Mouse (Mus musculus): ENCODE data around the gene Inpp5d. TPM values are rescaled to one million over a fixed set of nuclear protein-coding genes. Genes with fewer than 3 reads are reported as not detected.

Inpp5d gene
- polyA plus RNA-seq, 1 experiment from 2014 or later = 11.1 TPM

- WGBS = 83% methylated on average over 5 of the region's 5 CpGs
- no peak overlapping the region for H3K4me2 ChIP-seq (ENCODE audit: low read depth, low read length)
- no peak for ATAC-seq (ENCODE audit: low read depth)
These were observed 113.1 kb downstream of the Inpp5d start for GRCm38 (mm10) chr1:87733212-87733611.

GRCm38 (mm10) chr1:87734153-87734552, 114.0 kb downstream of the Inpp5d start:
- no peaks in the 10 kb centered on the region for H3K4me1 ChIP-seq (ENCODE audit: control insufficient read depth, insufficient read depth, low read length)
- no peak for ATAC-seq (ENCODE audit: low read depth)

More at GRCm38 (mm10) chr1:87733212-87733611, 113.1 kb downstream of the Inpp5d start:
- H3K4me3 ChIP-seq (ENCODE audit: low read depth, low read length) = no peak overlapping the region
- H3K4me1 ChIP-seq (ENCODE audit: control insufficient read depth, insufficient read depth, low read length) = no peaks in the 10 kb centered on the region
- H3K9me3 ChIP-seq (ENCODE audit: control insufficient read depth, low read length) = no peaks in the 10 kb centered on the region
- no peak overlapping the region for H3K9ac ChIP-seq (ENCODE audit: low read depth, low read length)
- no peak overlapping the region for H3K27ac ChIP-seq (replicated peaks; ENCODE audit: low read depth, low read length)
- no peak for DNase-seq (ENCODE audit: low spot score)
- H3K36me3 ChIP-seq (ENCODE audit: control insufficient read depth, insufficient read depth, low read length) = no peaks in the 10 kb centered on the region
- H3K27me3 ChIP-seq (replicated peaks; ENCODE audit: control insufficient read depth, insufficient read depth, low read length) = no peaks in the 10 kb centered on the region

GRCm38 (mm10) chr1:87740584-87741290, 120.6 kb downstream of the Inpp5d start:
- Histone ChIP-seq H3K36me3 (ENCODE audit: control insufficient read depth, insufficient read depth, low read length) (no peaks in the 10 kb centered on the region), H3K9ac (ENCODE audit: low read depth, low read length) (no peak overlapping the region), H3K4me1 (ENCODE audit: control insufficient read depth, insufficient read depth, low read length) (no peaks in the 10 kb centered on the region), H3K9me3 (ENCODE audit: control insufficient read depth, low read length) (no peaks in the 10 kb centered on the region), H3K4me3 (ENCODE audit: low read depth, low read length) (no peak overlapping the region), H3K27ac (replicated peaks; ENCODE audit: low read depth, low read length) (no peak overlapping the region), H3K27me3 (replicated peaks; ENCODE audit: control insufficient read depth, insufficient read depth, low read length) (no peaks in the 10 kb centered on the region), H3K4me2 (ENCODE audit: low read depth, low read length) (no peak overlapping the region)
- 73% methylated on average over 6 of the region's 6 CpGs for WGBS
- DNase-seq (ENCODE audit: low spot score) (no peak), ATAC-seq (ENCODE audit: low read depth) (no peak)

More at GRCm38 (mm10) chr1:87734153-87734552, 114.0 kb downstream of the Inpp5d start:
- no peaks in the 10 kb centered on the region for H3K27me3 ChIP-seq (replicated peaks; ENCODE audit: control insufficient read depth, insufficient read depth, low read length)
- no peak overlapping the region for H3K27ac ChIP-seq (replicated peaks; ENCODE audit: low read depth, low read length)
- H3K4me3 ChIP-seq (ENCODE audit: low read depth, low read length) = no peak overlapping the region
- H3K4me2 ChIP-seq (ENCODE audit: low read depth, low read length) = no peak overlapping the region
- no peaks in the 10 kb centered on the region for H3K9me3 ChIP-seq (ENCODE audit: control insufficient read depth, low read length)
- H3K9ac ChIP-seq (ENCODE audit: low read depth, low read length) = no peak overlapping the region
- WGBS = 77% methylated on average over 3 of the region's 3 CpGs
- H3K36me3 ChIP-seq (ENCODE audit: control insufficient read depth, insufficient read depth, low read length) = no peaks in the 10 kb centered on the region
- no peak for DNase-seq (ENCODE audit: low spot score)

- H3K36me3 ChIP-seq (ENCODE audit: control insufficient read depth, insufficient read depth, low read length) = no peaks in the 10 kb centered on the region
- H3K9ac ChIP-seq (ENCODE audit: low read depth, low read length) = no peak overlapping the region
- no peaks in the 10 kb centered on the region for H3K27me3 ChIP-seq (replicated peaks; ENCODE audit: control insufficient read depth, insufficient read depth, low read length)
- no peak overlapping the region for H3K27ac ChIP-seq (replicated peaks; ENCODE audit: low read depth, low read length)
- H3K4me1 ChIP-seq (ENCODE audit: control insufficient read depth, insufficient read depth, low read length) = no peaks in the 10 kb centered on the region
- ATAC-seq (ENCODE audit: low read depth) (no peak), DNase-seq (ENCODE audit: low spot score) (no peak)
- no peak overlapping the region for H3K4me3 ChIP-seq (ENCODE audit: low read depth, low read length)
- no peaks in the 10 kb centered on the region for H3K9me3 ChIP-seq (ENCODE audit: control insufficient read depth, low read length)
- no peak overlapping the region for H3K4me2 ChIP-seq (ENCODE audit: low read depth, low read length)
These were observed 129.4 kb downstream of the Inpp5d start for GRCm38 (mm10) chr1:87749360-87749973.

- Histone ChIP-seq H3K9ac (ENCODE audit: low read depth, low read length) (peak within 1 kb of the TSS; percentile 97), H3K4me1 (ENCODE audit: control insufficient read depth, insufficient read depth, low read length) (0 out of 2 replicates have a peak, but pooled peaks cover 8% of the 10 kb centered on the region), H3K4me3 (ENCODE audit: low read depth, low read length) (peak within 1 kb of the TSS; percentile 97), H3K27me3 (replicated peaks; ENCODE audit: control insufficient read depth, insufficient read depth, low read length) (no peaks in the 10 kb centered on the region), H3K9me3 (ENCODE audit: control insufficient read depth, low read length) (no peaks in the 10 kb centered on the region), H3K4me2 (ENCODE audit: low read depth, low read length) (peak within 1 kb of the TSS; percentile 69), H3K27ac (replicated peaks; ENCODE audit: low read depth, low read length) (peak within 1 kb of the TSS; percentile 93), H3K36me3 (ENCODE audit: control insufficient read depth, insufficient read depth, low read length) (peaks cover 14% of the 10 kb centered on the region)
- ATAC-seq (ENCODE audit: low read depth) = peak; percentile 99
- 2% methylated on average over 42 of the region's 79 CpGs for WGBS
- DNase-seq (ENCODE audit: low spot score) = peak; percentile 99
These were observed 135.7 kb downstream of the Inpp5d start, which contains the start of gene Atg16l1 for GRCm38 (mm10) chr1:87755641-87756470. TSS of gene Atg16l1 (plus strand) at chr1:87755870.

- Histone ChIP-seq H3K4me1 (ENCODE audit: control insufficient read depth, insufficient read depth, low read length) (no peaks in the 10 kb centered on the region), H3K27me3 (replicated peaks; ENCODE audit: control insufficient read depth, insufficient read depth, low read length) (no peaks in the 10 kb centered on the region), H3K4me2 (ENCODE audit: low read depth, low read length) (no peak overlapping the region), H3K27ac (replicated peaks; ENCODE audit: low read depth, low read length) (no peak overlapping the region), H3K36me3 (ENCODE audit: control insufficient read depth, insufficient read depth, low read length) (peaks cover 92% of the 10 kb centered on the region), H3K4me3 (ENCODE audit: low read depth, low read length) (no peak overlapping the region), H3K9ac (ENCODE audit: low read depth, low read length) (no peak overlapping the region), H3K9me3 (ENCODE audit: control insufficient read depth, low read length) (no peaks in the 10 kb centered on the region)
- ATAC-seq (ENCODE audit: low read depth) = no peak
- 83% methylated on average over 3 of the region's 3 CpGs for WGBS
- DNase-seq (ENCODE audit: low spot score) = no peak
These were observed 143.7 kb downstream of the Inpp5d start for GRCm38 (mm10) chr1:87763821-87764220.

- no peaks in the 10 kb centered on the region for H3K27me3 ChIP-seq (replicated peaks; ENCODE audit: control insufficient read depth, insufficient read depth, low read length)
- DNase-seq (ENCODE audit: low spot score) = no peak
- H3K36me3 ChIP-seq (ENCODE audit: control insufficient read depth, insufficient read depth, low read length) = peaks cover 97% of the 10 kb centered on the region
- no peaks in the 10 kb centered on the region for H3K4me1 ChIP-seq (ENCODE audit: control insufficient read depth, insufficient read depth, low read length)
- H3K9ac ChIP-seq (ENCODE audit: low read depth, low read length) = no peak overlapping the region
- H3K4me3 ChIP-seq (ENCODE audit: low read depth, low read length) = no peak overlapping the region
- H3K4me2 ChIP-seq (ENCODE audit: low read depth, low read length) = no peak overlapping the region
- no peak for ATAC-seq (ENCODE audit: low read depth)
- no peak overlapping the region for H3K27ac ChIP-seq (replicated peaks; ENCODE audit: low read depth, low read length)
- no peaks in the 10 kb centered on the region for H3K9me3 ChIP-seq (ENCODE audit: control insufficient read depth, low read length)
- WGBS = 91% methylated on average over 2 of the region's 2 CpGs
These were observed 145.6 kb downstream of the Inpp5d start for GRCm38 (mm10) chr1:87765741-87766140.

GRCm38 (mm10) chr1:87766233-87766632, 146.1 kb downstream of the Inpp5d start:
- 100% methylated on average over 3 of the region's 3 CpGs for WGBS
- H3K9me3 ChIP-seq (ENCODE audit: control insufficient read depth, low read length) = no peaks in the 10 kb centered on the region

More at GRCm38 (mm10) chr1:87766233-87766632, 146.1 kb downstream of the Inpp5d start:
- ATAC-seq (ENCODE audit: low read depth) (no peak), DNase-seq (ENCODE audit: low spot score) (no peak)
- peaks cover 97% of the 10 kb centered on the region for H3K36me3 ChIP-seq (ENCODE audit: control insufficient read depth, insufficient read depth, low read length)
- no peak overlapping the region for H3K4me2 ChIP-seq (ENCODE audit: low read depth, low read length)
- no peaks in the 10 kb centered on the region for H3K27me3 ChIP-seq (replicated peaks; ENCODE audit: control insufficient read depth, insufficient read depth, low read length)
- H3K9ac ChIP-seq (ENCODE audit: low read depth, low read length) = no peak overlapping the region
- H3K4me3 ChIP-seq (ENCODE audit: low read depth, low read length) = no peak overlapping the region
- no peaks in the 10 kb centered on the region for H3K4me1 ChIP-seq (ENCODE audit: control insufficient read depth, insufficient read depth, low read length)
- H3K27ac ChIP-seq (replicated peaks; ENCODE audit: low read depth, low read length) = no peak overlapping the region

All from embryonic facial prominence, embryonic 14.5 days (tissue).